Mouse (Mus musculus) spleen, postnatal 36 days (tissue): ENCODE measurements around the gene Csnk1g2.

Experiments used
- DNase-seq, 2 experiments: peaks; one replicate each; pipeline ENCODE4 v3.0.0; 2022; ENCODE audit warnings: low spot score in 2 of 2, mixed read lengths in 1 of 2

Gene Csnk1g2

DNA sequence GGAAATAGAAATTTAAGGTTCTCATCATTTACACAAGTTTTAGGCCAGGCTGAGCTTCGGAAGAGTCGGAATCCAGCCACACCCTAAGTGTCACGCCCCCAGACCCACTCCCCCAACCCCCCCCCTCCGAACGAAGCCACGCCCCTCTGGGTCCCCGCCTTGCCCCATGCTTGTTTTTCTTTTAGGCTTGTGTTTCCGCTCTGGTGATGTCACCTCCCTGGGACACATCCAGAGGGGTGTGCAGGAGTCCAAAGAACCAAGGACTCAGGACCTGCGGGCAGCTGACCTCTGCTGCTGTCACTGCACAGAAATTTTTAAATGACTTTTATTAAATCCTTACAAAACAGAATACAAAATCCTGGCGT is 42.4 kb downstream of the Csnk1g2 start:
- DNase-seq, result no peak

DNA sequence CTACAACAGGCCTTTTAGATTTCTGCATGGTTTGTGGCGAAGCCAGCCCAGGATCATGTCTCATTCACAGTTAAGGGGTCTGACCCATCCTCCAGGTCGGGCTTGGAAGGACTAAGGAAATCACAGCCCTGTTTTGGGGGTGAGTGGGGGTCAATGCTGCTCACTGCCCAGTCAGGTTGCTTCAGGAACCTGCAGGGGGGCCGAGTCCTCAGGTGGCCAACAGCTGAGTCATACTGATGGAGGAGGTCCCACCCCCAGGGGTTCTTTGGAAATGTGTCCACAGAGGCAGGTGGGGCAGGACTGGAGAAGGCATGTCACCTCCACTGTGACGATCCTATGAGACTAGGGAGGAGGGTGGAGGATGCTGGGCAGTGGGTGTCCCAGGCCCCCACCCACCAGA is 42.8 kb downstream of the Csnk1g2 start:
- no peak for DNase-seq

DNA sequence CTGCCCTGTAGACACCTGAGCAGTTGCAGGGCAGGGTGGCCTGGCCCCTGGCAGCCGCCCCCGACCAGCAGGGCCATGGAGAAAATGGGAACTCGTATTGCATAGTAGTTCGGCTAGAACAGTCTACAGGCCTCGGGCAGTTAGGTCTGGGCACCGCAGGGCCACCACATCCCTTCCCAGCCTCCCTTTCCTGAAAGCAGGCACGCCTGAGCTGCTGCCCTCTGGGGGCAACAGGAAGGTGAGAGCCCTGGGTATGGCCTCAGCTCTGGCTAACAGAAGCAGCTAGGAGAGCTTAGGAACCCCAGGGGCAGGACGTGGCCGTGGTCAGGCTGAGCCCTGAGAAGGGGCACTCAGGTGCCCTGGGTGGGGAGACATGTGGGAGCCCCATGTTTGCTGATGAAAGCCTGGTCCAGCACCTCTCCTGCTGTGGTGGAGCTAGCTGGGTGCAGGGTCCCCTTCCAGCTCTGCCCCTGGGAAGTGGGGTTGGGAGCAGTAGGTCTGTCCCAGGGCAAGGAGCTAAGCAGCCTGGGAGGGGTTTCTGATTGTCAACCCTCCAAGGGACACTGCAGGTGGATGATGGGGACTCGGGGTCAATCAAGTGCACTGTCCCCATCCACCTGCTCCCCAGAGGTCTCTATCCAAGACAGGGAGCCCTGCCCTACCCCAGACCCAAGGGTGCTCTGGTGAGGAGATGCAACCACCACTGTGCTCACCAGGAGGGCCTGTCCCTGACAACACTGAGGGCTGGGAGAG is 43.5 kb downstream of the Csnk1g2 start:
- DNase-seq, result no peak

DNA sequence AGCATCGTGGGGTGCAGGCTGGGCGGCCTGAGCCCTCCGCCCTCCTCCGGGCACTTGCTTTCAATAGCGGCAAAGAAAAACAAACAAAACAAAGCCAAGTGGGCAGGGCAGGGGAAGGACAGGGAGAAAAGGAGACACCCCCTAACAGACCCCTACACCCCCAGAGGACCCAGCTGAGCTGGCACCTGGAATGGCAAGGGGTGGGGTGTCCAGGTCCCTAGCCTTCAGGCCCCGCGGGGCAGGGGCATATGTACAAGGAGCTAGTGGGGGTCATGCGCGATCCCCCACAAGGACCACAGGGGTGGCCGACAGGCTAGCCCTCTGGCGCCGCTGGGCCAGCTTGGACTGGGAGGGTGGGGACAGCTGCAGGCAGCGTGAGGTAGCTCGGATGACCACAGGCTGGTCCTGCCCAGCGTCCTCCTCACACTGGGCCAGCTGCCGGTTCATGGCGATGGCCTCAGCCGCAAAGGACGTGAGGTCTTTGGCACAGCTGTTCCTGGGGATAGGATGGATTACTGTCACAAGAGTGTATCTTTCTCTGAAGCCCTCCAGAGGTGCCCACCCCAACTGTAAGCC is 44.3 kb downstream of the Csnk1g2 start:
- DNase-seq, result no peak

DNA sequence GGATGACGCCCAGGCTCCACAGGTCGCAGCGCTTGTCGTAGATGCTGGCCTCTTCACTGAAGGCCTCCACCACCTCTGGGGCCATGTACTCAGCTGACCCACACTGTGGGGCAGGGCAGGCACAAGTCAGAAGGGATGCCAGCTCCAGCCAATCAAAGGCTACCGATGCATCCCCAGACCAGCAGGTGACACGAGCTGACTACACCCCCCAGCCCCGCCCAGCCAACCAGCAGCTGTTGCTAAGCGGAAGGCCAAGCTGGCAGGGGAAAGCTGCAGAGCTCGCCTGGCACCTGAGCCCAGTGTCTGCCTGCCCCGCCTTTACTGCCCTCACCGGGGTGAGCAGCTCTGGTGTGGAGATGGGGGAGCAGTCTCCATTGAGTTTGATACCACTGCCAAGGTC is 46.0 kb downstream of the Csnk1g2 start:
- peak in 1 of 2 experiments; percentile 64 for DNase-seq

DNA sequence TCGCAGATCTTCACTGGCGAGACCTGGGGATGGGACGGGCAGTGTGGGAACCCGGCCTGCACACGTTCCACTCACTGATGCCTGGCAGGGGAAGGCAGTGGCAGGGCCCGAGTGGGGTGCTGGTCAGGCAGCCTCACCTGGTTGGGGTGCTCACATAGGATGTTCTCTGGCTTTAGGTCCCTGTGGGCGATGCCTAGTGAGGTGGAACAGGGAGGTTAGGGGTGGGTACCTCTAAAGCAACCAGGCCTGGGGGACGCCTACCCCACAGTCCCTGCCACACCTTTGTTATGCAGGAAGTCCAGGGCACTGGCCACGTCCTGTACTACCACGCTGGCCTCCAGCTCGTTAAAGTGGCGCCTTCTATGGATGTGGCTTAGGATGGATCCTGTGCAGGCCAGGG is 46.4 kb downstream of the Csnk1g2 start:
- peak; percentile 61 to 62 for DNase-seq

DNA sequence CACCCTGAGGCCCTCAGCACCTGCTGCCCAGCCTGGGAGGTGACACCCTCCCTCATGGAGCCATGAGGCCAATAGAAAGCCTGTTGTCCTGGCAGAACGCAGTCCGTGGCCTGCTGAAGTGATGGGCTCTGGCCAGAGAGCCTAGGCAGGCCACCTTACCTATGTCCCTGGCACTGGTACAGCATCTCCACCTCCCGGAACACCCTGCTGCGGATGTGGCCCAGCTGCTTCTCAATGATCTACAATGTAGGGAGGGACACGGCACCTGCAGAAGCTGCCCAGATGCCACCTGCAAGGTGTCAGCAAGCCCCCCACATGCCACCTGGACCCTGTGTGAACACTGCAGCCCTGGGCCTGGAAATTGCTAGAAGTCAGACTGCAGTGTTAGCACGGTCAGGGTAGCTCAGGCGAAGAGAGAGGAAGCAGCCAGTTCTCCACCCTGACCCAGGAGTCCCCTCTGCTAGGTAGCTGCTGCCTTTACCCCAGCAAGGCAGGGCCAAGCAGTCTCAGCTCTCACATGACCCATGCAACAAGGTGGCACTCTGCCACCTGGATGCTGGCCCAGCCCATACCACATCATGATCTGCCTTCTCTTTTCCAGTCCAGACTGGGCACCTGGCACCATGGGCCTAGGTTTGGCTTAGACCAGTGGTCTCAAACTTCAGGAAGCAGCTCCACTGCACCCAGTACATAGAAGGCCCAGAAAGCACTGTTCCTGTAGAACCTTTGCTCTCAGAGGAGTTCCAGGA is 47.3 kb downstream of the Csnk1g2 start:
- DNase-seq, result peak in 1 of 2 experiments; percentile 33

DNA sequence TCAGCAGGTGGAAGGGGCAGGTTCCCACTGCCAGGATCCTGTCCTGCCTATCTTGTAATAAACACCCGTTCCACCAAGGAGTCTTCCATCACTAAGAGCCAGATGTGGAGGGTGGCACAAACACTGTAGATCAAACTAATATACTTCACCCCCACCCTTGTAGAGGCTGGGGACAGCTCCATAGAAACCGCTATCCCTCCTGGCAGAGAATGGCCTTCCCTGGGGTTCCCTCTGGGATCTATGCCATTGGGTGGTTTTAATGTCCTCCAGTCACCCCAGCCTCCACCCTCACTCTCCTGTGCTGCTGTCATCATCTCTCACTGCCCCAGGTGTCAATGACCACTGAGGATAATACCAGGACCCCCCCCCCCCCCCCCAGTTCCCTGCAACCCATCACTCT is 47.9 kb downstream of the Csnk1g2 start:
- DNase-seq, result no peak

DNA sequence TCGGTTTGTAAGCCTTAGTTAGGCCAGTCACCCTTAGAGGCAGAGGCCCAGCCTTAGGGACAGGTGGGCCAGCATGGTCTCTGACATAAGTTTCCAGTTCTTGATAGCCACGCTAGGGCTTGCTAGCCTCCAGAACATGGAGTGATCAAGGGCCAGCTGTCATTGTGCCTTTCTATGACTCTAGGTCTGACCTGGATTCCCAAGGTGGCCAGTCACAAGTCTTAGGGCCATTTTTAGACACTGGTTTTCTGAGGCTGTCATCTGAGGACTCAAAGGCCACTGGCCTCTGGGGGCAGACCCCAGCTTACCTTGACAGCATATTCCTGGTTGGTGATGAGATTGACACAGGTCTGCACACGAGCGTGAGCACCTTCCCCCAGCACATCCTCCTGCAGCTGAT is 48.6 kb downstream of the Csnk1g2 start:
- DNase-seq, result no peak

DNA sequence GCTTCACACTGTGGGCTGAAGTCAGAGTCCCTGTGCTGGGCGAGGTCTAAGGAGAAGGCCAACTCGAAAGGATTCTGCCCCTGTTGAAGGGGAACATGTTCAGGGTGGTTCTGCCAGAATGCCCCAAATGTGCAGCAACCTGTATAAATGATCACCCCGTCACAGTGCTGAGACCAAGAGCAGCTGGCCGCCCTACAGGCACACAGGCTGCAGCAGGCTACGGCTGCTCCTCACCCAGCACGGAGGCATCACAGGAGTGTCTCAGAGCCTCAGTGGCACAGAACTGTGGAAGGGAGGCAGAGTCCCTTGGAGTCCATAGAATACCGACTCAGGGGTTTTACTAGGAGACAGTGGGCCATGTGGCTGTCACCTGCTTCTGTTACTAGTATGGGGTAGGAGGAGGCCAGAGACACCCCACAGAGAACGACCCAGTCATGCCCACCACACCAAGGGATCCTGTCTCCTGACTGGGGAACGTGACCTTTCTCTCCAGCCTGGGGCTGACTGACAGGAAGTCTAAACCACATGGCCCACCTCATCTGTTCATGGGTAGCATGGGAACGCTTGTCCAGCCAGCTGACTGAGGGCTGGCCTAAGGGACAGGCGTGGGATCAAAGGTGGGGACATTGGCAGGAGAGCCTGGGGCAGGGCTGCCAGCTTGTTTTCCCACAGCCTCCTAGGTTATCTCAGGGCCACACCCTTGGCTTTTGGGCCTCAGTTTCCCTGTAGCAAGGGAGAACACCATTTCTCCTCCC is 49.5 kb downstream of the Csnk1g2 start:
- DNase-seq, result no peak

DNA sequence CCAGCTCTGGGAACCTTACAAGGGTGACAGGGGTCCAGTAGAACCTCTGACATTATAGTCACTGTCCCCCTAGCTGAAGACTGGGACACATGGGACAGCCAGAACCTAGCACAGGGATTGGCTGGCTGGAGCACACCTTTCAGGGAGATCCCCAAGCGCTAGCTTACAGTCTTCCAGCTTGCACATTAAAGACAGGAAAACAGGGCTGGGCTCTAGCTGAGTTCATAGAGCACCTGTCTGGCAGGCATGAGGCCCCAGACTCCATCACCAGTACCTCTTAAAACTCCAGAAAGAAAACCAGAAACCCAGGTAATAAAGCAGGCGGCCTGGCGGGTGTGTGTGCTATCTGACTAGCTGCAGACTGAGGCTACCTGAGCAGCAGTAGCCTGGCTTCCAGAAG is 51.1 kb downstream of the Csnk1g2 start:
- DNase-seq, result no peak

DNA sequence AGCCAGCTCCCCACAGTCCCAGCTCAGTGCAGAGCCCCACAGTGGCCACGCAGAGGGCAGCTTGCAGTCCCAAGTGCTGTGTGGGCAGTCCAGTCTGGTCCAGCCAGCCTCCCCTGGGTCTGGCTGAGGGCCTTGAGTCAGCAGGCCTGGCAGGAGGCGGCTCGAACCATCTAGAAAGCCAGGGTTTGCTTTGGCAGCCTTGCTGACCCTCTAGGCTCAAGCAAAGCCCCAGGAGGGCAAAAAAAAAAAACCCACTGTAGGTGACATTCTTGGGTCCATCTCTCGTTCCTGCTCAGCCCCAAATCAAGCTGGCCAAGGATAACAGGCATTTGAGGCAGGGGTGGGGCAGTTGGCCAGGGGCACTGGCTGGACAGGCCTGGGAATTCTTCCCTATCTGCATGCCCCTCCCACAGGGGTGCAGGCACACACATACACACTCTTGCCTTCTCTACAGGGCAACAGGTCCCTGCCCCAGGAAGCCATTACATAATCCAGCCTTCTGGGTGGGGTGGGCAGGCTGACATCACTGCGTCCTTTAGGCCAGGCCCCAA is 51.6 kb downstream of the Csnk1g2 start:
- DNase-seq, result peak in 1 of 2 experiments; percentile 36

DNA sequence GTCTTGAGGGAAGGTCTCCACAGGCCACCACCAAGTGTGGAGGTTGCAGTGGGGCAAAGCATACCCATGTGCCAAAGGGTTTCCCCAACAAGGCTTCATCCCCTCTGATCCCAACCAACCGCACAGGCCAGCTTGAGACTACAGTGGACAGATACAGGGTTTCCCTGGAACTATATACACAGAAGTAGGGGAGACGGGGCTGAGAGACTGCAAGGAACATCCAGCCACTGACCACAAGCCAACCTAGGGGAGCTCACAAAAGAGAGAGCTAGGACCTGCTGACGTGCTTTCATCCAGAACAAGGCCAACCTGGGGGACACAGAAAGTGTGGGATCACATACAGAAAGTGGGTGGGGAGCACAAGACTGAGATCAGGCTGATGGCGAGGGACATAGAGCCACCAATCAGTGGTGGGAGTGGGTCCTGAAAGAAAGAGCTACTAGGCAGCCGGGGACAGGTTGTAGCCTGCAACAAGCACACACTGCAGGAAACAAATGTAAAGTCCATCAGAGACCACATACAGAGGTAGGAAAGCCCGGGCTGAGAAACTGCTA is 52.3 kb downstream of the Csnk1g2 start:
- no peak for DNase-seq

DNA sequence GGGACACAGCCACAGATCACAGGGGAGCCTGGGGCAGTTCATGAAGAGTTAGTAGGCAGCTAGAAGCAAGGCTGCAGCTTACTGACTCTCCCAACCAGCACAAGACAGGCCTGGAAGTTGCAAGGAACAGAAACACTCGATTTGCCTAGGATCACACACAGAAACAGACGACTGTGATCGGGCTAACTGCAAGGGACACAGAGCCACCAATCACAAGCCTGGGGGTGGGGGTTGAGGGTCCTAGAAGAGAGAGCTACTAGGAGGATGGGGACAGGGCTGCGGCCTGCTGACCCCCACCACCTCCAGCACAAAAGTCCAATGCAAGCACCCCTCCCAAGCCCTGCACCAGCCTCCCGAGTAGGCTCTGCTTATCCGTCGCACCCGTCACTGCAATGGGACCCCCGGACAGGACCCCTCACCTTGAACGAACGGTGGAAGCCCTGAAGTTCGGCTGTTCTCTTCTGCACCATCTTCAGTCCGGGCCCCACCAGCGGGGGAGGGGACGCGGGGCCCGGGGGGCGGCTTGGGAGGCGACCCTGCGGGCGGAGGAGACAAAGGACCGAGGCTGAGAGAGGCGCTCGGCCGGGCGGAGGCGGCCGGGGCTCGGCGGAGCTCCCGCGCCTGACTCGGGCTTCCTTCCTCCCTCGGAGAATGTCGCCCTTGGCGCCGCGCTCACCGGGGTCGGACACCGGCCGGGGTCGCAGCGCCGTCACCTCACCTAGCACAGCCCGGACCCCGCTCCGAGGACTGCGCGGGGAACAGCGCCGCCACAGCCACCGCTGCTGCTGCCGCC is 53.0 kb downstream of the Csnk1g2 start:
- DNase-seq, result no peak

DNA sequence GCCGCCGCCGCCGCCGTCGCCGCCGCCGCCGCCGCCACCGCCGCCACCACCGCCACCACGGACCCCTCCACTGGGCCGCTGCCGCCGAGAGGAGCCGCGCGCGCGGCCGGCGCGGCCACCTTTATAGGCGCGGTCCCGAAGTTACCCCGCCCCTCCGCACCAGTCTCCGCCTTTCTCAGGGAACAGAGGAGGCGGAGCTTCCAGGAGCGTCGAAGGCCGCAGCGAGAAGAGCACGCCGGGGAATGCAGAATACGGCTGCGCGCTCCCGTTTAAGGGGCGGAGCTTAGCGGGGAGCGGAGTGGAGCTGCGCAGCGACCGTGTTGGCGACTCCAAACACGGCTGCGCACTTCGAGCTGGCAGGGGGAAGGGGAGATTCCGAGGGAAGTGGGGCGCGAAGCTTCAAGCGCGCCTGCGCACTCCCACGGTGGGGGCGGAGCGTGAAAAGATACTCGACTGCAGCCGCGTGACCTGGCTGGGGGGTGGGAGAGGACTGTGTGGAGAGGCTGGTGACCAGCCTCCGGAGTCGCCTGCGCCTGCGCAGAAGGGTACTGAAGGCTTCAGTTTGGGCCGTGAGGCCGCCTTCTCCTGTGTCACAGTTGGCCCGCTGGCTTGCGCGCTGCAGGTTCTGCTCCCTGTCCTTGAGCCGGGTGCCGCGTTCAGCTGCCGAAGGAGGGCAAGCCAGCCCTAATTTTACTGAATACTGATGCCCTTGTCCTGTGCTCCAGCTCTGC is 53.7 kb downstream of the Csnk1g2 start:
- DNase-seq, result peak; percentile 100

DNA sequence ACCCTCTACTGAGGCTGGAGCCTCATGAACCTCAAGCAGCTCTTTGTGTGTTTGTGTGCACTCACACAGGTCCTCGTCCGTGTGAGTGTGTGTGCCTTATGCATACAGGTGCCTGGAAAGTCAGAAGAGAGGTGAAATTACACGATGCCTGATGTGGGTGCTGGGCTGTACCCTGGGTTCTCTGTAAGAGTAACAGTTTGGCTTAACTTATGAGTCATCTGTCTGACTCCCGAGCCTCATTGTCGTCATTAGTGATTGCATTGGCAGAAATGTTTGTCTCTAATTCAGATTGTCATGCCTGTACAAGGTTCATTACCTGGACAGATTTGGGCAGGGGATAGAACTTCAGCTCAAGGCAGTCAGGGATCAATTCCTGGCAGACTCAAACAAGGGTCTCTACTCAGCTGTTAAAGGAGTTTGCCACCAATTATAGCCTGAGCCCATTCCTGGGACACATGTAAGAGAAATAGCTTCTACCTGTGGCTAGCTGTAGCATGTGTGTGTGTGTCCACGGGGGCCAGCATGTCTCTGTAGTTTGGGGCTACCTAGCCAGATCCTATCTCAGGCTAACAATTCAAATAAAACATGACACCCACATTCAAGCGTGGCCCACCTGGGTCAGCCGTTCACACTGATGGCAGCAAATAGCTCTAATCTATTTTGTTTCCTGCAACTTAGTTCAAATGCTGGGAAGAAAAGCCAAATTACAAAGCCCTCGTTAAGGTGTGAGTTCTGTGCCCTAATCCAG is 54.7 kb downstream of the Csnk1g2 start:
- DNase-seq, result peak in 1 of 2 experiments; percentile 51

DNA sequence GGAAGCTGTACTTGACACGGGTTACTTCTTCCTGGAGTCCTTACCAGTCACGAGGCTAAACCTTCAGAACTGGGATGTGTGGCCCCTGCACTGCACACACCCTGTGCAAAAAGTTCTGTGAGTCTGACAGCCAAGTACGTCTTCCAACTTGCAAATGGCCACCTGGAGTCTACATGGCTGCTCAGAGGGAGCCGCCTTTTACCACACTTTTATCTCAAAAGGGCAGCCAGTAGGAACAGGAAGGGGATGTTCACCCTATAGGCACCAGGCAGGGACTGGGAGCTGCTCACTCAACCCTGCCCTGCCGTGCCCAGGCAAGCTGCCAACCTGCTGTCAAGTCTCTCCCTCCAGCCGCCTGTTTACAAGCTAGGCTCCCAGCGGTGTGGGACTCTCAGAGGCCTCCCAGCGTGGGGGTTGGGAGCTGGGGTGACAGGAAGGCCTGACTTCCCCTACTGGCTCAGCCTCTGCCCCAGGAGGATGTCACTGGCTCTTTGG is 55.4 kb downstream of the Csnk1g2 start, which contains the start of gene Mknk2:
Mknk2 (minus strand) TSS at position 171 of the 495 bp plus-strand sequence.
- DNase-seq, result peak; percentile 95 to 96

DNA sequence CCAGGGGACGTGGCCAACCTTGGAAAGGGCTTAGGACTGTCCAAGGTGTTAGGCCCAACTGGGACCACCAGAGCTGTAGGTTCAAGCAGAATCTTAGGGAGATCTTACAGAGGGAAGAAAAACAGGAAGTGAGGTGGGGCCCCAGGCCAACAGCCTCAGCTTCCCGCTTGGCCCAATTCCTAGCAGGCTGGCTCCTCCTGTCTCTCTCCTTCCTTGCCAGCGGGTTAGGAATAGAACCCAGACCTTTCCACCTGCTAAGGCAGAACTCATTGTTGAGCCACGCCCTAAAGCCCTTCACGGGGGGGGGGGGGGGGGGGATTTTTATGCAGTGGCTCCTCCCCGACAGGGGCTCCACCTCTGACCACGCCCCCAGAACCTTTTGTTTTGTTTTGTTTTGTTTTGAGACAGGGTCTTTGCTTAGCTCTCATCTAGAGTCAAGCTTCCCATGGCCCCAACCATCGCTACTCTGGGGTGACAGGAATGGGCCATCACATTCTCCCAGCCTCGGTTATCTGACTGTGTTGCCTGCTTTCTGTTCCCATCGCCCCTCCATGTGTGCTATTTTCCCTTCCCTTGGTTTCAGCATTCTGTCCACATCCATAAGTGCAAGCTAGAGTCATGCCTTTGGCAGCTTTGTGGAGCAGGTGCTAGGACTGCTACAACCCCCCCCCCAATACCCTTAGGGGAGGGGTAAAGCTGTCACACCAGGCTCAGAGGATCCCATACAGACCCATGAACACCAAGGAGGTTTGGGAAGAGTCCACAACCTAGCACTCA is 56.2 kb downstream of the Csnk1g2 start:
- no peak for DNase-seq
